Mouse (Mus musculus): ENCODE data around the gene Vmn1r40.

Gene Vmn1r40

GRCm38 (mm10) chr6:89707240-89707639, at the start of gene Vmn1r40:
Gene Vmn1r40, plus strand, starts transcription at chr6:89707540.
- DNase-seq (ENCODE audit: low spot score in 2 of 2), result no peak

- no peak for DNase-seq (ENCODE audit: low spot score in 2 of 2)
Observed at GRCm38 (mm10) chr6:89658342-89658741, 49.0 kb upstream of the Vmn1r40 start.

GRCm38 (mm10) chr6:89658931-89659330, 48.4 kb upstream of the Vmn1r40 start:
- no peak for DNase-seq (ENCODE audit: low spot score in 2 of 2)

- no peak for DNase-seq (ENCODE audit: low spot score in 2 of 2)
Observed at GRCm38 (mm10) chr6:89659692-89660423, 47.5 kb upstream of the Vmn1r40 start.

- no peak for DNase-seq (ENCODE audit: low spot score in 2 of 2)
Observed at GRCm38 (mm10) chr6:89660490-89660889, 46.9 kb upstream of the Vmn1r40 start.

GRCm38 (mm10) chr6:89662521-89662920, 44.8 kb upstream of the Vmn1r40 start:
- DNase-seq (ENCODE audit: low spot score in 2 of 2), result no peak

GRCm38 (mm10) chr6:89665155-89665554, 42.2 kb upstream of the Vmn1r40 start:
- DNase-seq (ENCODE audit: low spot score in 2 of 2), result no peak

- DNase-seq (ENCODE audit: low spot score in 2 of 2), result no peak
Observed at GRCm38 (mm10) chr6:89665667-89666066, 41.7 kb upstream of the Vmn1r40 start.

- no peak for DNase-seq (ENCODE audit: low spot score in 2 of 2)
Observed at GRCm38 (mm10) chr6:89666976-89667375, 40.4 kb upstream of the Vmn1r40 start.

GRCm38 (mm10) chr6:89669556-89669955, 37.8 kb upstream of the Vmn1r40 start:
- peak in 1 of 2 experiments; percentile 2 for DNase-seq (ENCODE audit: low spot score in 2 of 2)

GRCm38 (mm10) chr6:89671431-89671830, 35.9 kb upstream of the Vmn1r40 start:
- DNase-seq (ENCODE audit: low spot score in 2 of 2), result no peak

- no peak for DNase-seq (ENCODE audit: low spot score in 2 of 2)
Observed at GRCm38 (mm10) chr6:89672641-89673040, 34.7 kb upstream of the Vmn1r40 start.

GRCm38 (mm10) chr6:89673135-89673780, 34.1 kb upstream of the Vmn1r40 start:
- no peak for DNase-seq (ENCODE audit: low spot score in 2 of 2)

GRCm38 (mm10) chr6:89678522-89678921, 28.8 kb upstream of the Vmn1r40 start:
- DNase-seq (ENCODE audit: low spot score in 2 of 2), result no peak

- peak in 1 of 2 experiments; percentile 66 for DNase-seq (ENCODE audit: low spot score in 2 of 2)
Observed at GRCm38 (mm10) chr6:89679291-89679835, 28.0 kb upstream of the Vmn1r40 start.

GRCm38 (mm10) chr6:89680155-89680554, 27.2 kb upstream of the Vmn1r40 start:
- peak in 1 of 2 experiments; percentile 73 for DNase-seq (ENCODE audit: low spot score in 2 of 2)

GRCm38 (mm10) chr6:89684231-89684630, 23.1 kb upstream of the Vmn1r40 start:
- no peak for DNase-seq (ENCODE audit: low spot score in 2 of 2)

GRCm38 (mm10) chr6:89687100-89687499, 20.2 kb upstream of the Vmn1r40 start:
- no peak for DNase-seq (ENCODE audit: low spot score in 2 of 2)

GRCm38 (mm10) chr6:89706624-89707023, 716 bp upstream of the Vmn1r40 start:
- no peak for DNase-seq (ENCODE audit: low spot score in 2 of 2)

GRCm38 (mm10) chr6:89718051-89718450, 10.7 kb downstream of the Vmn1r40 start:
- no peak for DNase-seq (ENCODE audit: low spot score in 2 of 2)

- no peak for DNase-seq (ENCODE audit: low spot score in 2 of 2)
Observed at GRCm38 (mm10) chr6:89740466-89740865, 33.1 kb downstream of the Vmn1r40 start, which contains the start of gene Vmn1r41. Gene Vmn1r41, plus strand, starts transcription at chr6:89740766.

GRCm38 (mm10) chr6:89742811-89743210, 35.5 kb downstream of the Vmn1r40 start:
- no peak for DNase-seq (ENCODE audit: low spot score in 2 of 2)

Measured in frontal cortex, postnatal 10 days (tissue).